Mouse (Mus musculus) cortical plate, adult 2 months (tissue): ENCODE results near the gene Nfib. TPM values are rescaled to one million over a fixed set of nuclear protein-coding genes. Genes with fewer than 3 reads are reported as not detected.

Source experiments
- H3K27ac ChIP-seq: fragments of 200-500 bp; 2 replicates; pipeline ENCODE4 v1.5.1; 2012; ENCODE audit warnings: low read length, control low read depth, inconsistent platforms; ENCODE audit not compliant: insufficient read depth
- H3K4me1 ChIP-seq: fragments of 200-500 bp; 2 replicates; pipeline ENCODE4 v1.6.1; 2011; ENCODE audit warnings: low read length; ENCODE audit not compliant: control insufficient read depth, insufficient read depth
- H3K4me3 ChIP-seq: fragments of 200-500 bp; 2 replicates; pipeline ENCODE4 v1.5.1; 2011; ENCODE audit warnings: mild to moderate bottlenecking, low read length, control low read depth; ENCODE audit not compliant: insufficient read depth
- CTCF ChIP-seq: fragments of 200-500 bp; IDR thresholded peaks from 2 replicates; pipeline ENCODE4 v1.5.1; 2011; ENCODE audit warnings: mild to moderate bottlenecking, control low read depth, low read length; ENCODE audit not compliant: insufficient read depth; ENCODE audit errors: extremely low read depth
- POLR2A ChIP-seq: fragments of 200-500 bp; IDR thresholded peaks from 2 replicates; pipeline ENCODE4 v1.6.1; 2011; ENCODE audit warnings: mild to moderate bottlenecking, low read length, control low read depth; ENCODE audit not compliant: insufficient read depth; ENCODE audit errors: extremely low read depth
- polyA plus RNA-seq: library from polyadenylated mRNA; depleted of rRNA; stranded (reverse); fragments of >200 nt; gene quantifications from 2 replicates; pipeline ENCODE4 v1.2.3, GENCODE M21; 2012

Nfib gene
- polyA plus RNA-seq, 1 experiment = 31.8 TPM

DNA sequence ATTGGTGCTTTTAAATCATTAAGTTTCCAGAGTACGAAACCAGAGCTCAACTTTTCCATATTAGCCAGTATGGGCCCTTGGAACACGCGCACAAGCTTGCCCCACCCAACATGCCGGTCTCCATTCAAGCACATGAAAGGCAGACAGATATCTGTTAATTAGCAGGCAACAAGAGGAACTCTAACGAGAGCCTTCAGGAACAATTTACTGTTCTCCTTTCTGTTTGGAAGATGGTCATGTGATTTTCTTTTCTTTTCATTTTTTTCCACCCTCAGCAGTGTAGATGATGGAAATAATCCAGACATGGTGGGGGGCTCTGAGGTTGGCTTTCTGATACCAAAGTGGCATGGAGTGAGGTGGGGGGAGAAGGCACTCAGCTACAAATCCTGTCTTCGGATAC, 361.3 kb downstream of the Nfib start:
- no peak overlapping the region for H3K4me3 ChIP-seq
- TF ChIP-seq POLR2A = no peak
- TF ChIP-seq CTCF = no peak
- H3K4me1 ChIP-seq = no peaks in the 10 kb centered on the region; the same call in 1 of the 2 replicates
- H3K27ac ChIP-seq = no peak overlapping the region

DNA sequence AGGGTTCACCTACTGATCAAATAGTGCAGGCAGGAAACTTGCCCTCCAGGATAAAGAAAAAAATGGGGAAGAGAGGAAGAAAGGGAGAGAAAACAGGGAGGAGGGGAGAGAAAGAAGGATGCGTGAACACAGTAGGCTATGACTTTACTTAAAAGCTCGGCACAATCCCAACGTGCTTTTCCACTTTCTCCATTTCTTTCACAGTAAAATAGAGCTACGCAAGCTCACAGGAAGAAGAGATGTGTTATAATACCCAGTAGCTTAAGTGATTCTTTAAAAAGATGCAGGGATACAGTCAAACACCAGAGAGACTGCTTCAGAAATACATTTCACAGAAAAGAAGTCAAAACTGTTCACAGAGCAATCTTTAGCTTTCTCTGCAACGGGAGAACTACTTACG, 366.6 kb downstream of the Nfib start:
- no peak for TF ChIP-seq POLR2A
- TF ChIP-seq CTCF = no peak
- H3K4me3 ChIP-seq = no peak overlapping the region
- H3K27ac ChIP-seq = no peak overlapping the region; the same call in 1 of the 2 replicates
- H3K4me1 ChIP-seq = peaks cover 3% of the 10 kb centered on the region

- Histone ChIP-seq H3K4me3 (no peak overlapping the region), H3K4me1 (peaks cover 3% of the 10 kb centered on the region), H3K27ac (no peak overlapping the region)
- no peak for TF ChIP-seq CTCF
- no peak for TF ChIP-seq POLR2A
These were observed 367.1 kb downstream of the Nfib start for GRCm38 (mm10) chr4:82338481-82338880.

DNA sequence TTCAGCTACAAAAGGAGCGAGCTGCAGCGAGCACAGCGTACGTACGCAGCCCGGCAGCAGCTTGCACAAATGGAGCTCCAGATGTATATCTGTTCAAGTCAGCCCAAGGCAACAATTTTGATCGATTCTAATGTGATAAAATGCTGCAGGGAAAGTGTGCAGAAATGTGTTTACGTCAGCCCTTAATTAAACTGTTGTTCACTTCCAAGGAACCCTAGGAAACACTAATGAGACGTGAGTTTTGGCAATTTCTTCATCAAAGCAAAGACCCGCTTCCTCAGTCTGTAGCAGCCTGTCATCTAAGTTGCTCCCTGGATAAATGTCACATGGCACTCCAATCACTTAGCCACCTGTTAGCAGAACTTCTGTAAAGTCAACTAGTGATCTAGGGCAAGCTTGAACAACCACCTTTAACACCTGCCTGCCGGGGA, 368.6 kb downstream of the Nfib start:
- Histone ChIP-seq H3K4me1 (peaks cover 3% of the 10 kb centered on the region), H3K4me3 (no peak overlapping the region), H3K27ac (no peak overlapping the region)
- TF ChIP-seq POLR2A (no peak), CTCF (no peak)

DNA sequence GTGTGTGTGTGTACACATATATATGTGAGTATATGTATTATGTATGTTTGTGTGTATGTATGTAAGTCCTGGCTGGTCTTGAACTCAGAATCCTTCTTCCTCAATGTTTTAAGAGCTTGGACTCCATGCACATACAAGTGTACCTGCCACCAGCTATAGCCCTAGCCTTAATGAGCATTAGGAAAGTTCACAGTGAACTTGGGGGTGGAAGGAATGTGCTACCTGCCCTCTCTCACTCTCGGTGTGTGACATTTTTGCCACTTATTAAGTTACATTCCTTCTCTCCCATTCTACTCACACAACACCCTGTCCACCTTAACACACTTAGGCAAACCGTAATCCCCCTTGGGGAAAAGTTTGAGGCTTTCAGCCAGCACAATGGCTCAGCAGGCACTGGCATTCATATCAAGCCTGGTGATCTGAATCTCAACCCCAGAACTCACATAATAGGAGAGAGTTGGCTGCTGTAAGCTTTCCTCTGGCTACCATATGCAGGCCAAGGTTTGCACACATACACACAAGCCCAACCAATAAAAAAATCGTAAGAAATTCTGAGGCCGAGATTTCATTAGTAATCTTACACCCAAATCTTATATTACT, 370.2 kb downstream of the Nfib start:
- no peak for TF ChIP-seq CTCF
- no peak for TF ChIP-seq POLR2A
- no peak overlapping the region for H3K27ac ChIP-seq
- H3K4me3 ChIP-seq = no peak overlapping the region
- H3K4me1 ChIP-seq = peaks cover 3% of the 10 kb centered on the region

DNA sequence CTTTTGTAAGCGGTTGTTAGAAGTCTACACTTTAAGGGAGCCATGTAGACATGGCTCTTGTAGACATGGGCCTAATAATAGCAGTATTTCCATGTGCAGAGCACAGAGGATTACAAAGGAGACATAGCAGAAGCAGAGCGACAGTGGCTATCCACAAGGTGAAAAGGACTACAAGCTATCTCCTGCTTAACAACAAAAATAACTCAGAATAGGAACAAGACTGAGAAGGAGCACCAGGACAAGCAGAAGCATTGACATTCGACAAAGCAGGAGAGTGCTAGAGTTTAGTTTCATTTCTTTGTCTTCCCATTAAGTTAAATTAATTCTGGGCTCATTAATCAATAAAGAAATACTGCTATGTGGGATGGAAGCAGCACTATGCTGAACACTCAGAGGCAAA, 372.1 kb downstream of the Nfib start:
- H3K27ac ChIP-seq = no peak overlapping the region
- no peak overlapping the region for H3K4me3 ChIP-seq
- H3K4me1 ChIP-seq = no peaks in the 10 kb centered on the region; the same call in 1 of the 2 replicates
- TF ChIP-seq POLR2A (no peak), CTCF (no peak)

DNA sequence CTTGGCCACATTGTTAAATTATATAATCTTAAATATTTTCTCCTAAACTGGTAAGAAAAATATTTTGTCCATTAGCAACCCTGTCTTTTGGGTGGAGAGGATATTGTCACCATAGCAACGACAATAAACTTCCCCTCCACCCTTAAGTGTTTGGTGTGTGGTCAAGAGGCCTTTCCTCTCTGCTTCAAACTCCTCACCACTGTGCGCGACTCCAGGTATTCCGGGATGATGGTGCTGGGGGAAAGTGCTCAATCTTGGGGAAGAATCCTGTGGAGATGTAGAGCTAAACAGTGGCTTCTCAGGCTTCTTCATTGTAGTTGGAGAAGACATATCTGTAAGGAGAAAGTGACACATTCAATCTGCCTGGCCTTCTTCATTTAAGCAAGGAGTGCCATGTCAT, 375.5 kb downstream of the Nfib start:
- Histone ChIP-seq H3K4me3 (no peak overlapping the region), H3K27ac (no peak overlapping the region), H3K4me1 (0 out of 2 replicates have a peak, but pooled peaks cover under 1% of the 10 kb centered on the region)
- TF ChIP-seq POLR2A = no peak
- TF ChIP-seq CTCF = no peak

- Histone ChIP-seq H3K4me3 (no peak overlapping the region), H3K27ac (no peak overlapping the region), H3K4me1 (0 out of 2 replicates have a peak, but pooled peaks cover 2% of the 10 kb centered on the region)
- TF ChIP-seq CTCF (no peak), POLR2A (no peak)
These were observed 379.4 kb downstream of the Nfib start for GRCm38 (mm10) chr4:82326140-82326529.

DNA sequence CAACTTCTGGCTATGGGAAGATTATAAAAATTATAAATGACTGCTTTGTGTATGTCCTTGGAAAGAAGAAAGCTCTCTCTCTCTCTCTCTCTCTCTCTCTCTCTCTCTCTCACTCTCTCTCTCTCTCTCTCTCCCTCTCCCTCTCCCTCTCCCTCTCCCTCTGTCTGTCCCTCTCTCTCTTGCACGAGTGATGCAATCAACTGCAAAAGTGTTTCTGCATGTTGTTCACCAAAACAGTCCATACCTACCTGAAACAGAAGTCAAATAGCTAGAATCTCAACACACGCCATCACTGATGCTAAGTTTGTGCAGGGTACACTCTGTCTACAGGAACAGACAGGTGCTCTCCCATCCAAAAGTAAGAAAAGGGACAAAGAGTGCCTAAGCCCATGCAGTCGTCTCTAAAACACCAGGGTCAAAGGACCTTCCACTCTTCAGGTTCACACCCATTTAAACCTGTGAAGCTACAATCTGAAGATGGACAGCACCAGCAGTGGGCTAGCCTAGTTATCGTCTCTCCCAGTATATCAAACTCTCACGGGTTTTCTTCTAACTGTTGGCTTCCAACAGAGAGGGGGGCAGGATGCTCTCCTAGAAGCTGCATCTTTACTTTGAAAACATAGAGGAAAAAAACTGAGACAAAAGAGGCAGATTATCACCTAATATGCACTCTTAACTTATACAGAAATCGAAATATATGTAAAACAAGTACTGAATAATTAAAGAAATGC, 380.0 kb downstream of the Nfib start:
- H3K4me3 ChIP-seq = no peak overlapping the region
- H3K27ac ChIP-seq = no peak overlapping the region
- TF ChIP-seq CTCF = no peak
- 0 out of 2 replicates have a peak, but pooled peaks cover 2% of the 10 kb centered on the region for H3K4me1 ChIP-seq

DNA sequence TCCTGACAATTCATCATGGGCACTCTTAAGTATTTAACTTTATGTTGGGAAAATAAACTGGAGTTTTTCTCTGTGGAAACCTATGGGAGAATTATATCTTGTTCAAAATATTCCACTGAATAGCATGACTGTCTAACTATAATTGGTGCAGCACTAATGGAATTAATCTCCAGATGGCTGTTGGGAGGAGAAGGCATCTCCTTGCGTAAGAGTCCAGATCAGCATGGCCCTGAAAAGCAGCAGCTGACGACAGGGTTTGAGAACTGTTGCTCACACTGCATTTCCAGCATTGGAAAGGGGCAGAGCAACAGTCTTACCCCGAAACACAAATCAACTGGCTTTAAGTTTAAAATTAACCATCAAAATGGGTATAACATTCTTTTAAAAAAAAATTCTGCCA, 380.6 kb downstream of the Nfib start:
- no peak for TF ChIP-seq CTCF
- no peak for TF ChIP-seq POLR2A
- Histone ChIP-seq H3K4me1 (0 out of 2 replicates have a peak, but pooled peaks cover 2% of the 10 kb centered on the region), H3K27ac (no peak overlapping the region), H3K4me3 (no peak overlapping the region)
